Mouse (Mus musculus): Measurements from ENCODE around the gene Kcnh4. TPM values are rescaled to one million over a fixed set of nuclear protein-coding genes. Genes with fewer than 3 reads are reported as not detected.

Gene Kcnh4
- polyA plus RNA-seq, 1 experiment from 2014 or later, result 1.1 TPM

- H3K36me3 ChIP-seq, result 0 out of 2 replicates have a peak, but pooled peaks cover 4% of the 10 kb centered on the region
- WGBS, result 85% methylated on average over 7 of the region's 7 CpGs
- H3K27ac ChIP-seq (replicated peaks), result no peak within 1 kb of the TSS
- H3K27me3 ChIP-seq, result peaks cover 36% of the 10 kb centered on the region
- ATAC-seq (ENCODE audit: insufficient number of reproducible peaks, low FRiP score, low TSS enrichment, low read depth), result no peak
- peak within 1 kb of the TSS; percentile 44 for H3K4me3 ChIP-seq (replicated peaks)
- H3K4me2 ChIP-seq (replicated peaks), result peak within 1 kb of the TSS; percentile 68
- H3K4me1 ChIP-seq, result peaks cover 22% of the 10 kb centered on the region
- no peaks in the 10 kb centered on the region for H3K9me3 ChIP-seq (replicated peaks)
- peak within 1 kb of the TSS; percentile 1; the same call in 1 of the 2 replicates for H3K9ac ChIP-seq
Observed at GRCm38 (mm10) chr11:100762831-100763230, 3.1 kb upstream of the Kcnh4 start, which contains the start of gene Hcrt. TSS of gene Hcrt (minus strand) at chr11:100762931.

- Histone ChIP-seq H3K27ac (replicated peaks) (no peak overlapping the region), H3K36me3 (0 out of 2 replicates have a peak, but pooled peaks cover 4% of the 10 kb centered on the region), H3K4me2 (replicated peaks) (peak overlapping the region; percentile 68), H3K9me3 (replicated peaks) (no peaks in the 10 kb centered on the region), H3K4me3 (replicated peaks) (peak overlapping the region; percentile 44), H3K4me1 (peaks cover 22% of the 10 kb centered on the region), H3K9ac (peak overlapping the region; percentile 1; the same call in 1 of the 2 replicates), H3K27me3 (peaks cover 36% of the 10 kb centered on the region)
- ATAC-seq (ENCODE audit: insufficient number of reproducible peaks, low FRiP score, low TSS enrichment, low read depth), result no peak
- under 1% methylated on average over 27 of the region's 27 CpGs for WGBS
Observed at GRCm38 (mm10) chr11:100761547-100762045, 1.9 kb upstream of the Kcnh4 start.

- peaks cover 22% of the 10 kb centered on the region for H3K4me1 ChIP-seq
- no peaks in the 10 kb centered on the region for H3K9me3 ChIP-seq (replicated peaks)
- no peaks in the 10 kb centered on the region for H3K36me3 ChIP-seq
- peak overlapping the region; percentile 31 for H3K4me3 ChIP-seq (replicated peaks)
- no peak overlapping the region for H3K9ac ChIP-seq
- H3K27me3 ChIP-seq, result peaks cover 41% of the 10 kb centered on the region
- H3K27ac ChIP-seq (replicated peaks), result no peak overlapping the region
- ATAC-seq (ENCODE audit: insufficient number of reproducible peaks, low FRiP score, low TSS enrichment, low read depth), result no peak
- peak overlapping the region; percentile 52 for H3K4me2 ChIP-seq (replicated peaks)
- under 1% methylated on average over 35 of the region's 35 CpGs for WGBS
Observed at GRCm38 (mm10) chr11:100758707-100759610, 783 bp downstream of the Kcnh4 start.

- peaks cover 22% of the 10 kb centered on the region for H3K4me1 ChIP-seq
- H3K36me3 ChIP-seq, result no peaks in the 10 kb centered on the region
- ATAC-seq (ENCODE audit: insufficient number of reproducible peaks, low FRiP score, low TSS enrichment, low read depth), result no peak
- H3K9ac ChIP-seq, result no peak overlapping the region
- no peaks in the 10 kb centered on the region for H3K9me3 ChIP-seq (replicated peaks)
- 87% methylated on average over 12 of the region's 12 CpGs for WGBS
- H3K27ac ChIP-seq (replicated peaks), result no peak overlapping the region
- no peak overlapping the region for H3K4me2 ChIP-seq (replicated peaks)
- no peak overlapping the region for H3K4me3 ChIP-seq (replicated peaks)
- peaks cover 41% of the 10 kb centered on the region for H3K27me3 ChIP-seq
Observed at GRCm38 (mm10) chr11:100757566-100757965, 2.2 kb downstream of the Kcnh4 start.

- H3K27me3 ChIP-seq, result peaks cover 32% of the 10 kb centered on the region
Observed at GRCm38 (mm10) chr11:100756476-100756875, 3.3 kb downstream of the Kcnh4 start.

GRCm38 (mm10) chr11:100754693-100755057, 5.1 kb downstream of the Kcnh4 start:
- no peaks in the 10 kb centered on the region for H3K9me3 ChIP-seq (replicated peaks)
- peaks cover 8% of the 10 kb centered on the region for H3K4me1 ChIP-seq
- H3K27me3 ChIP-seq, result peaks cover 18% of the 10 kb centered on the region
- H3K9ac ChIP-seq, result no peak overlapping the region
- 93% methylated on average over 3 of the region's 3 CpGs for WGBS
- H3K36me3 ChIP-seq, result no peaks in the 10 kb centered on the region
- ATAC-seq (ENCODE audit: insufficient number of reproducible peaks, low FRiP score, low TSS enrichment, low read depth), result no peak
- H3K27ac ChIP-seq (replicated peaks), result no peak overlapping the region
- H3K4me3 ChIP-seq (replicated peaks), result no peak overlapping the region
- H3K4me2 ChIP-seq (replicated peaks), result no peak overlapping the region

More at GRCm38 (mm10) chr11:100756476-100756875, 3.3 kb downstream of the Kcnh4 start:
- 68% methylated on average over 6 of the region's 6 CpGs for WGBS
- no peaks in the 10 kb centered on the region for H3K36me3 ChIP-seq
- H3K4me3 ChIP-seq (replicated peaks), result no peak overlapping the region
- no peak overlapping the region for H3K9ac ChIP-seq
- H3K4me2 ChIP-seq (replicated peaks), result no peak overlapping the region
- H3K27ac ChIP-seq (replicated peaks), result no peak overlapping the region
- no peak for ATAC-seq (ENCODE audit: insufficient number of reproducible peaks, low FRiP score, low TSS enrichment, low read depth)
- H3K9me3 ChIP-seq (replicated peaks), result no peaks in the 10 kb centered on the region
- peaks cover 16% of the 10 kb centered on the region for H3K4me1 ChIP-seq

GRCm38 (mm10) chr11:100754021-100754692, 5.6 kb downstream of the Kcnh4 start:
- H3K4me3 ChIP-seq (replicated peaks), result no peak overlapping the region

GRCm38 (mm10) chr11:100752294-100752693, 7.4 kb downstream of the Kcnh4 start:
- Histone ChIP-seq H3K27me3 (0 out of 2 replicates have a peak, but pooled peaks cover 7% of the 10 kb centered on the region), H3K9me3 (replicated peaks) (no peaks in the 10 kb centered on the region), H3K4me3 (replicated peaks) (no peak overlapping the region), H3K9ac (no peak overlapping the region), H3K4me2 (replicated peaks) (no peak overlapping the region), H3K27ac (replicated peaks) (no peak overlapping the region), H3K4me1 (no peaks in the 10 kb centered on the region), H3K36me3 (no peaks in the 10 kb centered on the region)
- ATAC-seq (ENCODE audit: insufficient number of reproducible peaks, low FRiP score, low TSS enrichment, low read depth), result no peak
- 46% methylated on average over 10 of the region's 10 CpGs for WGBS

More at GRCm38 (mm10) chr11:100754021-100754692, 5.6 kb downstream of the Kcnh4 start:
- no peak overlapping the region for H3K27ac ChIP-seq (replicated peaks)
- no peak for ATAC-seq (ENCODE audit: insufficient number of reproducible peaks, low FRiP score, low TSS enrichment, low read depth)
- peaks cover 3% of the 10 kb centered on the region; the same call in 1 of the 2 replicates for H3K4me1 ChIP-seq
- H3K4me2 ChIP-seq (replicated peaks), result no peak overlapping the region
- no peaks in the 10 kb centered on the region for H3K9me3 ChIP-seq (replicated peaks)
- no peaks in the 10 kb centered on the region for H3K36me3 ChIP-seq
- 76% methylated on average over 12 of the region's 12 CpGs for WGBS
- H3K9ac ChIP-seq, result no peak overlapping the region
- H3K27me3 ChIP-seq, result peaks cover 13% of the 10 kb centered on the region

GRCm38 (mm10) chr11:100750127-100750526, 9.6 kb downstream of the Kcnh4 start:
- H3K4me3 ChIP-seq (replicated peaks), result no peak overlapping the region
- no peak overlapping the region for H3K9ac ChIP-seq
- H3K4me1 ChIP-seq, result no peaks in the 10 kb centered on the region
- no peak overlapping the region for H3K27ac ChIP-seq (replicated peaks)
- H3K4me2 ChIP-seq (replicated peaks), result no peak overlapping the region
- H3K36me3 ChIP-seq, result no peaks in the 10 kb centered on the region
- WGBS, result 89% methylated on average over 16 of the region's 16 CpGs
- ATAC-seq (ENCODE audit: insufficient number of reproducible peaks, low FRiP score, low TSS enrichment, low read depth), result no peak
- 0 out of 2 replicates have a peak, but pooled peaks cover 4% of the 10 kb centered on the region for H3K27me3 ChIP-seq
- no peaks in the 10 kb centered on the region for H3K9me3 ChIP-seq (replicated peaks)

- Histone ChIP-seq H3K36me3 (no peaks in the 10 kb centered on the region), H3K4me1 (no peaks in the 10 kb centered on the region), H3K4me2 (replicated peaks) (no peak overlapping the region), H3K9me3 (replicated peaks) (no peaks in the 10 kb centered on the region), H3K27ac (replicated peaks) (no peak overlapping the region), H3K4me3 (replicated peaks) (no peak overlapping the region), H3K9ac (no peak overlapping the region), H3K27me3 (0 out of 2 replicates have a peak, but pooled peaks cover 3% of the 10 kb centered on the region)
- no peak for ATAC-seq (ENCODE audit: insufficient number of reproducible peaks, low FRiP score, low TSS enrichment, low read depth)
- 49% methylated on average over 25 of the region's 25 CpGs for WGBS
Observed at GRCm38 (mm10) chr11:100749469-100749868, 10.3 kb downstream of the Kcnh4 start.

GRCm38 (mm10) chr11:100748620-100749019, 11.1 kb downstream of the Kcnh4 start:
- no peak for ATAC-seq (ENCODE audit: insufficient number of reproducible peaks, low FRiP score, low TSS enrichment, low read depth)
- Histone ChIP-seq H3K4me1 (no peaks in the 10 kb centered on the region), H3K27me3 (0 out of 2 replicates have a peak, but pooled peaks cover 3% of the 10 kb centered on the region), H3K9me3 (replicated peaks) (no peaks in the 10 kb centered on the region), H3K27ac (replicated peaks) (no peak overlapping the region), H3K4me2 (replicated peaks) (no peak overlapping the region), H3K9ac (no peak overlapping the region), H3K4me3 (replicated peaks) (no peak overlapping the region), H3K36me3 (no peaks in the 10 kb centered on the region)
- WGBS, result 76% methylated on average over 4 of the region's 4 CpGs

All from embryonic facial prominence, embryonic 15.5 days (tissue).